Mouse (Mus musculus) midbrain, embryonic 11.5 days (tissue): ENCODE measurements around the gene Ccdc126. TPM values are rescaled to one million over a fixed set of nuclear protein-coding genes. Genes with fewer than 3 reads are reported as not detected.

Experiments
- ATAC-seq: fragments of 200-750 bp; cut with Nextera tagmentation; 2 replicates; pipeline ENCODE4 v1.8.0; 2017; ENCODE audit warnings: moderate TSS enrichment, moderate library complexity; ENCODE audit not compliant: low FRiP score
- DNase-seq: peaks from one replicate; pipeline ENCODE4 v3.0.0; 2015; ENCODE audit warnings: low spot score; ENCODE audit errors: missing footprints
- H3K27ac ChIP-seq: fragments of 300-500 bp; sonication (generic); 2 replicates; pipeline ENCODE4 v1.5.1; 2014; ENCODE audit warnings: low read depth, low read length
- H3K27me3 ChIP-seq: fragments of 300-500 bp; sonication (generic); 2 replicates; pipeline ENCODE4 v1.6.1; 2014; ENCODE audit warnings: mild to moderate bottlenecking, low read length, moderate library complexity, mixed read lengths; ENCODE audit not compliant: control insufficient read depth, insufficient read depth
- H3K36me3 ChIP-seq: fragments of 300-500 bp; sonication (generic); 2 replicates; pipeline ENCODE4 v1.6.1; 2014; ENCODE audit warnings: mild to moderate bottlenecking, low read length, moderate library complexity, mixed read lengths; ENCODE audit not compliant: control insufficient read depth, insufficient read depth
- H3K4me1 ChIP-seq: fragments of 300-500 bp; sonication (generic); 2 replicates; pipeline ENCODE4 v1.6.1; 2014; ENCODE audit warnings: low read length; ENCODE audit not compliant: control insufficient read depth, insufficient read depth
- H3K4me2 ChIP-seq: fragments of 300-500 bp; sonication (generic); 2 replicates; pipeline ENCODE4 v1.6.1; 2014; ENCODE audit warnings: mild to moderate bottlenecking, moderate library complexity
- H3K4me3 ChIP-seq: fragments of 300-500 bp; sonication (generic); 2 replicates; pipeline ENCODE4 v1.5.1; 2014; ENCODE audit warnings: low read depth, low read length
- H3K9ac ChIP-seq: fragments of 300-500 bp; sonication (generic); 2 replicates; pipeline ENCODE4 v1.6.1; 2014; ENCODE audit warnings: low read length
- H3K9me3 ChIP-seq: fragments of 300-500 bp; sonication (generic); 2 replicates; pipeline ENCODE4 v1.6.1; 2016; ENCODE audit warnings: low read length; ENCODE audit not compliant: control insufficient read depth
- WGBS: fragments of 180-500 bp; shearing (Covaris S2); extraction: QIAGEN DNeasy Blood & Tissue Kit; methylation state at CpG from one replicate; pipeline ENCODE4 v1.1.7; 2014; 5-methylcytosine and 5-hydroxymethylcytosine counted together
- polyA plus RNA-seq: library from polyadenylated mRNA; unstranded; fragments of >200 nt; fragmentation: Nextera tagmentation; extraction: Ambion mirVana; gene quantifications from 2 replicates; pipeline ENCODE4 v1.2.1, GENCODE M21; 2014

The Ccdc126 gene
- polyA plus RNA-seq, 1 experiment from 2014 or later = 6.4 TPM

- H3K36me3 ChIP-seq = no peaks in the 10 kb centered on the region
- peak within 1 kb of the TSS; percentile 40 for H3K4me3 ChIP-seq
- no peaks in the 10 kb centered on the region for H3K27me3 ChIP-seq
- peak within 1 kb of the TSS; percentile 60 for H3K9ac ChIP-seq
- peak within 1 kb of the TSS; percentile 72 for H3K4me2 ChIP-seq
- no peaks in the 10 kb centered on the region for H3K9me3 ChIP-seq
- no peak within 1 kb of the TSS for H3K27ac ChIP-seq
- ATAC-seq (peak; percentile 98), DNase-seq (peak; percentile 99)
- 4% methylated on average over 49 of the region's 49 CpGs for WGBS
- H3K4me1 ChIP-seq = 0 out of 2 replicates have a peak, but pooled peaks cover 2% of the 10 kb centered on the region
Observed at GRCm38 (mm10) chr6:49367159-49368054, 48.3 kb downstream of the Ccdc126 start, which contains the start of gene Fam221a. TSS of gene Fam221a (plus strand) at chr6:49367739.

GRCm38 (mm10) chr6:49368212-49368611 lies 49.1 kb downstream of the Ccdc126 start:
- 39% methylated on average over 3 of the region's 3 CpGs for WGBS
- Histone ChIP-seq H3K4me1 (0 out of 2 replicates have a peak, but pooled peaks cover 2% of the 10 kb centered on the region), H3K27me3 (no peaks in the 10 kb centered on the region), H3K4me3 (peak overlapping the region; percentile 40), H3K27ac (no peak overlapping the region), H3K9ac (peak overlapping the region; percentile 60; the same call in 1 of the 2 replicates), H3K9me3 (no peaks in the 10 kb centered on the region), H3K36me3 (no peaks in the 10 kb centered on the region), H3K4me2 (peak overlapping the region; percentile 72)
- ATAC-seq = no peak
- peak; percentile 89 for DNase-seq

GRCm38 (mm10) chr6:49372705-49373104 lies 53.6 kb downstream of the Ccdc126 start:
- H3K27ac ChIP-seq = no peak overlapping the region
- no peaks in the 10 kb centered on the region for H3K9me3 ChIP-seq
- no peak for DNase-seq
- H3K4me2 ChIP-seq = no peak overlapping the region
- ATAC-seq = no peak
- H3K36me3 ChIP-seq = no peaks in the 10 kb centered on the region
- H3K27me3 ChIP-seq = no peaks in the 10 kb centered on the region
- H3K4me1 ChIP-seq = 0 out of 2 replicates have a peak, but pooled peaks cover 2% of the 10 kb centered on the region
- no peak overlapping the region for H3K4me3 ChIP-seq
- WGBS = 79% methylated on average over 4 of the region's 4 CpGs
- no peak overlapping the region for H3K9ac ChIP-seq

DNA sequence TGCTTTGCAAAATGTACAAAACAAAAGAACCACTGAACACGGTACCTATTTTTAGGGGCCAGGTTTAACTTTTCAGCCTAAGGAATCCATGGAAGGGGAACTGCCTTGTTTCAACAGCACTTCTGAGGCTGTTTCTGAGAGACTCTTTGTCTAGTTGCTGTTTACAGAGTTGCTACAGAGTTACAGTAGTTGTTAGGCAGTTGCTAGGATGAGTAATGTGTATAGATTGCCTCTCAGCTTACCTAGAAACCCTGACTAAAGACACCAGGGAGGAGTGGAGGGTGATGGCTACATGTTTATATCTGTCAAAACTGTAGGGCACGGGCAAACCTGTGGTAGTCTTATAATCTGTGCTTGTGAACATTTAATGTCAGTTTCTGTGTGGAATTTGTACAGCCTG lies 54.9 kb downstream of the Ccdc126 start:
- Histone ChIP-seq H3K9ac (no peak overlapping the region), H3K27me3 (no peaks in the 10 kb centered on the region), H3K9me3 (no peaks in the 10 kb centered on the region), H3K4me3 (no peak overlapping the region), H3K4me2 (no peak overlapping the region), H3K27ac (no peak overlapping the region), H3K36me3 (no peaks in the 10 kb centered on the region), H3K4me1 (no peaks in the 10 kb centered on the region)
- no peak for ATAC-seq
- 81% methylated on average over 2 of the region's 2 CpGs for WGBS
- no peak for DNase-seq

DNA sequence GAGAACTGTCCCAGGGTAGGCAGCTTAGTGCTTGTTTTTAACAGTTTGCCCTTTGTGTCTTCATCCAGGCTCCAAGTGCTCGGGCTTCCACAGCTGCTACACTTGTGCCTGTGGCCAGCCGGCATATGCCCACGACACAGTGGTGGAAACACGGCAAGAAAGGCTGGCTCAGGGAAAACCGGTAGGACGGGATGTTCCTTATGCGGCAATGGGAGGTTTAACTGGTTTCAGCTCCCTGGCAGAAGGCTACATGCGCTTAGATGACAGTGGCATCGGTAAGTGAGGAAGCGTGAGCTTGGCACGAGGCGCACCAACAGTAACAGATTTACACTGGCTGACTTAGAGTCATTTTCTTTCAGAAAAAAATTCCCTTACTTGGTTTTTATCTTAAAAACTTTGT lies 59.3 kb downstream of the Ccdc126 start:
- Histone ChIP-seq H3K27me3 (no peaks in the 10 kb centered on the region), H3K36me3 (no peaks in the 10 kb centered on the region)
- 68% methylated on average over 12 of the region's 12 CpGs for WGBS

More for the DNA sequence above, 59.3 kb downstream of the Ccdc126 start:
- Histone ChIP-seq H3K4me2 (no peak overlapping the region), H3K4me3 (no peak overlapping the region), H3K27ac (no peak overlapping the region), H3K9ac (no peak overlapping the region), H3K4me1 (no peaks in the 10 kb centered on the region), H3K9me3 (no peaks in the 10 kb centered on the region)
- DNase-seq = no peak
- no peak for ATAC-seq

Other genes with a start within 250 kb of the Ccdc126 start
- gene Malsu1, start 245.5 kb upstream of the Ccdc126 start, polyA plus RNA-seq = 59.3 and 63.0 TPM in 2 replicates
- gene Igf2bp3, start 104.3 kb upstream of the Ccdc126 start, polyA plus RNA-seq = 145 and 155 TPM in 2 replicates
- gene Tra2a, start 55.2 kb upstream of the Ccdc126 start, polyA plus RNA-seq = 57.6 and 61.2 TPM in 2 replicates
- gene Fam221a, start 48.5 kb downstream of the Ccdc126 start, polyA plus RNA-seq = 5.0 and 6.0 TPM in 2 replicates
- 0.05 and 0.12 TPM in 2 replicates for gene Stk31, start 76.3 kb downstream of the Ccdc126 start, polyA plus RNA-seq